Mouse (Mus musculus): ENCODE measurements around the gene Tesk2.

The Tesk2 gene

DNA sequence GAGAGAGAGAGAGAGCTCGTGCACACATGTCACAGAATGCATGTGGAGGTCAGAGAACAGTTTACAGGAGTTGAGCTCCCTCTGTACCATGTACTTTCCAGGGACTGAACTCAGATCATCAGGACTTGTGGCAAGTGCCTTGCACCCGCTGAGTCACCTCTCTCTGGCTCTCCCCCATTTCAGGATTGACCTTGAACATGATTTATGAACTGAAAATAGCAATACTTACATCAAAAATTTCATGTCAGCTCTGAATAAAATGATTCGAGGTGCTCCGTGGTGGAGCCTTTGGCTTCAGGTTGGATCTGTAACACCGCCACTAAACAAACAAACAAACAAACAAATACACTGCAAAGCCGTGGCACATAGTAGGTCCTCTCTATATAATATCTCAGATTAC lies 120.1 kb downstream of the Tesk2 start:
- CTCF ChIA-PET = interaction anchor here (0.6 kb wide), 1 partner anchor 991 kb away, joined by 4 read pairs; no protein-coding TSS in a partner anchor

DNA sequence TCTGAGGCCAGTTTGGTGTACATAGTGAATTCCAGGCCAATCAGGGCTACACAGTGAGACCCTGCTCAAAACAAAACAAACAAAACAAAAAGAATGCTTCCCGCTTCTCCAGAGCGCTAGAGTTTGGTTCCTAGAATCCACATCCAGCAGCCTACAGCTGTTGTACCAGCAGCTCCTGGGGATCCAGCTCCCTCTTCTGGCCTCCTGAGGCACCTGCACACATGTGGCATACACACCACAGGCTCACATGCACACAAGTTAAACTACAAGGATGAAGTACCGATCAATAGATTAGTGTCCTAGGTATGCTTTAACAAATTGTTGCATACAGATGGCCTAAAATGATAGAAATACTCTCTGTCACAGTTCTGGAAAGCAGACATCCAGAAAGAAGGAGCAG lies 123.6 kb downstream of the Tesk2 start:
- CTCF ChIA-PET = no interaction called here

DNA sequence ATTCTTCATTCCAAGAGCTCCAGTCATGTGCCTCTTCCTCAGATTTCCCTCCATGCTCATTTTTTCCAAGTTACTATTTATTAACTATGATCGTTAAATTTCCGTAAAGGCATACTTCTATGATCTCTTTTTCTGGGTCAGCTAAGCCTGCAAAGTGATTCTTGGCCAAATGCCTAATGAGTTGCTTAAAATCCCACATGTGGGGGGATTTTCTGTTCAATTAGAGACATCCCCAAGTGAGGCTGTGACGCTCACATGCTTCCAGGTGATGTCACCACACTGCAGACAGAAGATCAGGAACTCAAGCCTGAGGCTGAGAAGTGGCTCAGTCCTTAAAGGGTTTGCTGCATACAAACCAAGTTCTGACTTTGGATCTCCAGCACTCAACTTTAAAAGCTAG lies 129.2 kb downstream of the Tesk2 start:
- CTCF ChIA-PET = no interaction called here

DNA sequence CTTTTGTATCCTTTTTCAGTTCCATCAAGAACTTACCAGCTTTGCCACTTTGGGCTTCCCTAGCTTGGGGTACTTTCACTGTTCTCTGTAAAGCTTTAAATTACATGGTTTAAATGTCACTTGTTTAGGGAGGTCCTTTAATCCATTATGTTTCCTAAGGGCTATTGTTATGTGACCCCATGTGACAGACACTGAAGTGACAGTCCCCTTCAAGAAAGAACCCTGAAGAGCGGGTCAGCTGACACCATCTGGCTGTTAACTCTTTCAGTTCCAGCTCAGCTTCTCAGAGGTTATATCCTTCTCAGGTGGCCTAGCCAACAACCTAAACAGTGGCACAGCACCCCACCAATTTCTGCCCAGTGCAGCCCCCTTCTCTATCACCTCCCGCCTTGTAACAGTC lies 133.5 kb downstream of the Tesk2 start:
- CTCF ChIA-PET = no interaction called here
